Comparison of ENCODE assay signal across 8 mouse cellular contexts in genomic region chr17:35866281-35866831, GRCm38 (mm10). TPM values are rescaled to one million over a fixed set of nuclear protein-coding genes. Genes with fewer than 3 reads are reported as not detected.
A peak's percentile ranks its signal among the peaks of the same experiment; 100 is the strongest.
DNase-seq lines count a peak whose midpoint lies in the region; ATAC-seq lines count a peak whose summit lies in the region.

No protein-coding gene starts in this region.

- no peaks in the 10 kb centered on the region for H3K27me3 ChIP-seq in forebrain, embryonic 11.5 days (ENCODE audit: control insufficient read depth, insufficient read depth, low read length)
- 0 out of 2 replicates have a peak, but pooled peaks cover 4% of the 10 kb centered on the region for H3K27me3 ChIP-seq in hindbrain, embryonic 10.5 days (ENCODE audit: insufficient read depth, poor library complexity, severe bottlenecking)
- peaks cover 70% of the 10 kb centered on the region for H3K27me3 ChIP-seq in liver, embryonic 12.5 days (replicated peaks)
- no peaks in the 10 kb centered on the region for H3K27me3 ChIP-seq in neural tube, embryonic 12.5 days (replicated peaks)

- peak overlapping the region; percentile 90 for H3K27ac ChIP-seq in forebrain, embryonic 11.5 days (ENCODE audit: low read depth, low read length)
- peak overlapping the region; percentile 99 for H3K27ac ChIP-seq in hindbrain, embryonic 10.5 days
- H3K27ac ChIP-seq in liver, embryonic 12.5 days: peak overlapping the region; percentile 78
- H3K27ac ChIP-seq in neural tube, embryonic 12.5 days: peak overlapping the region; percentile 95

- WGBS in forebrain, embryonic 11.5 days: under 1% methylated on average over 32 of the region's 38 CpGs
- under 1% methylated on average over 38 of the region's 38 CpGs for WGBS in hindbrain, embryonic 10.5 days
- under 1% methylated on average over 38 of the region's 38 CpGs for WGBS in liver, embryonic 12.5 days (ENCODE audit: insufficient replicate concordance)
- WGBS in neural tube, embryonic 12.5 days: under 1% methylated on average over 38 of the region's 38 CpGs

- peaks cover 30% of the 10 kb centered on the region for H3K4me1 ChIP-seq in forebrain, embryonic 11.5 days (replicated peaks; ENCODE audit: control insufficient read depth, insufficient read depth, low read length)
- peaks cover 87% of the 10 kb centered on the region for H3K4me1 ChIP-seq in hindbrain, embryonic 10.5 days (replicated peaks)
- H3K4me1 ChIP-seq in liver, embryonic 12.5 days: peaks cover 81% of the 10 kb centered on the region
- peaks cover 55% of the 10 kb centered on the region for H3K4me1 ChIP-seq in neural tube, embryonic 12.5 days

- peak; percentile 49 for ATAC-seq in forebrain, embryonic 11.5 days (replicated peaks; ENCODE audit: low FRiP score)
- no peak for ATAC-seq in liver, embryonic 12.5 days
- peak; percentile 49 for ATAC-seq in neural tube, embryonic 12.5 days (ENCODE audit: low FRiP score, low read depth)

- peak overlapping the region; percentile 67 for H3K4me3 ChIP-seq in forebrain, embryonic 11.5 days (ENCODE audit: low read depth, low read length)
- peak overlapping the region; percentile 83 for H3K4me3 ChIP-seq in hindbrain, embryonic 10.5 days
- H3K4me3 ChIP-seq in liver, embryonic 12.5 days: peak overlapping the region; percentile 61
- peak overlapping the region; percentile 61 for H3K4me3 ChIP-seq in neural tube, embryonic 12.5 days

- H3K4me2 ChIP-seq in forebrain, embryonic 11.5 days (ENCODE audit: low read depth, low read length, severe bottlenecking): peak overlapping the region; percentile 95
- H3K4me2 ChIP-seq in liver, embryonic 12.5 days: peak overlapping the region; percentile 91
- peak overlapping the region; percentile 100 for H3K4me2 ChIP-seq in neural tube, embryonic 12.5 days (replicated peaks)

- H3K36me3 ChIP-seq in forebrain, embryonic 11.5 days (ENCODE audit: control insufficient read depth, insufficient read depth, low read length): peaks cover 4% of the 10 kb centered on the region; the same call in 1 of the 2 replicates
- peaks cover 48% of the 10 kb centered on the region for H3K36me3 ChIP-seq in hindbrain, embryonic 10.5 days
- H3K36me3 ChIP-seq in liver, embryonic 12.5 days: peaks cover 4% of the 10 kb centered on the region
- peaks cover 14% of the 10 kb centered on the region for H3K36me3 ChIP-seq in neural tube, embryonic 12.5 days

- H3K9ac ChIP-seq in forebrain, embryonic 11.5 days (ENCODE audit: low read length): peak overlapping the region; percentile 93
- H3K9ac ChIP-seq in liver, embryonic 12.5 days: peak overlapping the region; percentile 66
- H3K9ac ChIP-seq in neural tube, embryonic 12.5 days: peak overlapping the region; percentile 92

- H3K9me3 ChIP-seq in forebrain, embryonic 11.5 days (ENCODE audit: control insufficient read depth, low read length): peaks cover 2% of the 10 kb centered on the region; the same call in 1 of the 2 replicates
- H3K9me3 ChIP-seq in hindbrain, embryonic 10.5 days: peaks cover 6% of the 10 kb centered on the region; the same call in 1 of the 2 replicates
- peaks cover 4% of the 10 kb centered on the region; the same call in 1 of the 2 replicates for H3K9me3 ChIP-seq in liver, embryonic 12.5 days (replicated peaks)
- peaks cover 6% of the 10 kb centered on the region for H3K9me3 ChIP-seq in neural tube, embryonic 12.5 days

- DNase-seq in cerebellum, postnatal 10 days: peak; percentile 72 to 80
- no peak for DNase-seq in cerebellum, adult 9-10 months
- peak; percentile 86 for DNase-seq in Muller cell, postnatal 12 days (ENCODE audit: inconsistent ontology term)
- peak; percentile 82 for DNase-seq in forebrain, embryonic 11.5 days (ENCODE audit: low spot score)
- peak; percentile 72 for DNase-seq in hindbrain, embryonic 10.5 days (ENCODE audit: low spot score)
- peak; percentile 67 to 71 for DNase-seq in thymus, postnatal 36 days

RNA-seq across cellular contexts. Expression of gene Ppp1r18, which starts 1.0 kb away (rescaled TPM):
- 25.1 and 28.1 TPM in 2 replicates for polyA plus RNA-seq in forebrain, embryonic 11.5 days (2014; fragmentation: Nextera tagmentation; extraction: Ambion mirVana)
- 29.6 and 32.2 TPM in 2 replicates for polyA plus RNA-seq in hindbrain, embryonic 10.5 days (2016; fragmentation: Nextera tagmentation; extraction: Ambion mirVana)
- polyA plus RNA-seq in liver, embryonic 12.5 days (2016; fragmentation: Nextera tagmentation; extraction: Ambion mirVana): 11.9 and 12.6 TPM in 2 replicates
- polyA plus RNA-seq in neural tube, embryonic 12.5 days (2016; fragmentation: Nextera tagmentation; extraction: Ambion mirVana): 34.6 and 35.1 TPM in 2 replicates

RNA-seq across cellular contexts. Expression of gene Nrm, which starts 5.2 kb away (rescaled TPM):
- polyA plus RNA-seq in forebrain, embryonic 11.5 days (2014; fragmentation: Nextera tagmentation; extraction: Ambion mirVana): 65.7 and 68.8 TPM in 2 replicates
- polyA plus RNA-seq in hindbrain, embryonic 10.5 days (2016; fragmentation: Nextera tagmentation; extraction: Ambion mirVana): 70.1 and 75.9 TPM in 2 replicates
- 29.5 and 29.8 TPM in 2 replicates for polyA plus RNA-seq in liver, embryonic 12.5 days (2016; fragmentation: Nextera tagmentation; extraction: Ambion mirVana)
- polyA plus RNA-seq in neural tube, embryonic 12.5 days (2016; fragmentation: Nextera tagmentation; extraction: Ambion mirVana): 40.5 and 41.3 TPM in 2 replicates

RNA-seq across cellular contexts. Expression of gene Dhx16, which starts 13.3 kb away (rescaled TPM):
- polyA plus RNA-seq in forebrain, embryonic 11.5 days (2014; fragmentation: Nextera tagmentation; extraction: Ambion mirVana): 50.3 and 52.9 TPM in 2 replicates
- polyA plus RNA-seq in hindbrain, embryonic 10.5 days (2016; fragmentation: Nextera tagmentation; extraction: Ambion mirVana): 53.0 and 58.9 TPM in 2 replicates
- polyA plus RNA-seq in liver, embryonic 12.5 days (2016; fragmentation: Nextera tagmentation; extraction: Ambion mirVana): 50.7 and 52.8 TPM in 2 replicates
- polyA plus RNA-seq in neural tube, embryonic 12.5 days (2016; fragmentation: Nextera tagmentation; extraction: Ambion mirVana): 43.3 and 45.9 TPM in 2 replicates

RNA-seq across cellular contexts. Expression of gene Mdc1, which starts 25.0 kb away (rescaled TPM):
- 27.2 and 29.2 TPM in 2 replicates for polyA plus RNA-seq in forebrain, embryonic 11.5 days (2014; fragmentation: Nextera tagmentation; extraction: Ambion mirVana)
- polyA plus RNA-seq in hindbrain, embryonic 10.5 days (2016; fragmentation: Nextera tagmentation; extraction: Ambion mirVana): 18.3 and 20.7 TPM in 2 replicates
- polyA plus RNA-seq in liver, embryonic 12.5 days (2016; fragmentation: Nextera tagmentation; extraction: Ambion mirVana): 14.2 and 15.0 TPM in 2 replicates
- polyA plus RNA-seq in neural tube, embryonic 12.5 days (2016; fragmentation: Nextera tagmentation; extraction: Ambion mirVana): 13.6 and 14.7 TPM in 2 replicates

RNA-seq across cellular contexts. Expression of gene Tubb5, which starts 28.2 kb away (rescaled TPM):
- 1,583 and 1,671 TPM in 2 replicates for polyA plus RNA-seq in forebrain, embryonic 11.5 days (2014; fragmentation: Nextera tagmentation; extraction: Ambion mirVana)
- 1,604 and 1,655 TPM in 2 replicates for polyA plus RNA-seq in hindbrain, embryonic 10.5 days (2016; fragmentation: Nextera tagmentation; extraction: Ambion mirVana)
- polyA plus RNA-seq in liver, embryonic 12.5 days (2016; fragmentation: Nextera tagmentation; extraction: Ambion mirVana): 577 and 600 TPM in 2 replicates
- 1,533 and 1,543 TPM in 2 replicates for polyA plus RNA-seq in neural tube, embryonic 12.5 days (2016; fragmentation: Nextera tagmentation; extraction: Ambion mirVana)
